Mouse (Mus musculus): Measurements from ENCODE around the gene Tomm70a. TPM values are rescaled to one million over a fixed set of nuclear protein-coding genes. Genes with fewer than 3 reads are reported as not detected.

Tomm70a gene
- total RNA-seq, 4 experiments from 2014 or later = 36.3 to 45.4 (median 41.1) TPM

DNA sequence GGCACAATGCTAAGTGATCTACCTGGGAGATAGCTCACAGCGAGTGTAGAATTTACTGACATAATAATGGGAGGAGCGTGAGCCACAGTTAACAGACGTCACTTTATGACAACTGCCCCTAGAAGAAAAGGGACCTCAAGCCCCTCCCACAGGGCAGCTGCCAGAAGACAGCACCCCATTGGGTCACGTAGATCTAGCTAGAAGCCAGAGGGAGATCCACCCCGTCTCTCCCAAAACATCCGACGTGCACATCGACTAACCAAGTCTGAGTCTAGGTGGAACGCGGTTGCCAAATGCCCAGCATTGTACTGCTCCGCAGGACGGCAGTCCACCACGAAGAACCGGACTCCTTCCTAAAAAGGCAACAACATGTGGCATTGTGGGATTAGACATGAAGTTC, 69.7 kb downstream of the Tomm70a start:
- DNase-seq (ENCODE audit: low spot score) = no peak

DNA sequence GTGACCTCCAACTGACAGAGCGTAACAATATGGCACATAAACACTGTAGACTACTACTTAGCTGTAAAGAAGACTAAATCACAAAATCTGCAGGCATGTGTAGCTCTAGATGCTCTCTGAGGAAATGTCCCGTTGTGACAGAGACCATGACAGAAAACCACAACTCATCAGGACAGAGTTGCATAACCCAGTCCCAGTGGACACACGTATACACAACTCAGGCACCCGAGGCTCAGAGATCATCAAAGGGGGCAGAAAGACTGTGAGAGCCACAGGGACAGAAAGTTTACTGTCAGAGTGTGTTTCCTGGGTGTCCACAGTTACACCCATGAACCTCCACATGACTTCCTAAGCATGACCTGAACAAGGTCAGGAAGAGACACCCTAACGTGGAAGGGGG, 75.1 kb downstream of the Tomm70a start:
- DNase-seq (ENCODE audit: low spot score) = no peak

- no peak for DNase-seq (ENCODE audit: low spot score)
Measured at GRCm38 (mm10) chr16:57197281-57197680, 75.8 kb downstream of the Tomm70a start.

Other genes with a start within 250 kb of the Tomm70a start
- gene Tmem45a, start 235.5 kb upstream of the Tomm70a start, total RNA-seq (2022) = 1 to 10 TPM; 1.1 to 3.4 (median 2.4) TPM
- gene Lnp1, start 193.6 kb upstream of the Tomm70a start, total RNA-seq (2022) = not detected
- gene Tmem45a2, start 50.3 kb upstream of the Tomm70a start, total RNA-seq (2022) = not detected
- gene Nit2, start 45.6 kb downstream of the Tomm70a start, total RNA-seq (2022) = 10 to 100 TPM; 25.8 to 33.3 (median 29.9) TPM
- gene Tbc1d23, start 109.8 kb downstream of the Tomm70a start, total RNA-seq (2022) = 10 to 100 TPM; 21.8 to 26.5 (median 24.0) TPM
- gene Tmem30c, start 171.2 kb downstream of the Tomm70a start, total RNA-seq (2022) = not detected
- gene Filip1l, start 231.4 kb downstream of the Tomm70a start, total RNA-seq (2022) = 10 to 100 TPM; 25.5 to 36.2 (median 31.4) TPM